15 mouse cellular contexts compared by ENCODE assay signal in genomic region chr2:160802326-160802725, GRCm38 (mm10).
"Had no signal": no experiment of that assay in that cellular context is flagged by ENCODE, and none has a peak within 500 bp of the region (broad histone marks: within the 10 kb centered on the region; RNA-seq: fewer than 3 reads in every experiment).

No protein-coding gene starts in this region.

- H3K4me3 ChIP-seq: lung, embryonic 15.5 days; megakaryocyte, embryonic 14.5 days; midbrain, embryonic 13.5 days; midbrain, embryonic 15.5 days; neural tube, embryonic 12.5 days; stomach, embryonic 15.5 days had no signal

- H3K36me3 ChIP-seq: lung, embryonic 15.5 days; midbrain, embryonic 13.5 days; midbrain, embryonic 15.5 days; neural tube, embryonic 12.5 days; stomach, embryonic 15.5 days had no signal

- DNase-seq: lung, adult 2 months; lung, postnatal 14 days; lung, postnatal 36 days; right cerebral cortex, postnatal 14 days; thymus, adult 2 months; thymus, postnatal 25 days; thymus, postnatal 4 days had no signal

- H3K27me3 ChIP-seq: lung, embryonic 15.5 days; midbrain, embryonic 13.5 days; midbrain, embryonic 15.5 days; neural tube, embryonic 12.5 days; stomach, embryonic 15.5 days had no signal

- H3K4me1 ChIP-seq: megakaryocyte, embryonic 14.5 days; midbrain, embryonic 13.5 days; midbrain, embryonic 15.5 days; stomach, embryonic 15.5 days had no signal

- H3K27ac ChIP-seq: lung, embryonic 15.5 days; macrophage; midbrain, embryonic 13.5 days; midbrain, embryonic 15.5 days; neural tube, embryonic 12.5 days; stomach, embryonic 15.5 days; stomach, postnatal 0 days had no signal
